Mouse (Mus musculus) adrenal gland, postnatal 36 days (tissue): ENCODE measurements around the gene Snx9. TPM values are rescaled to one million over a fixed set of nuclear protein-coding genes. Genes with fewer than 3 reads are reported as not detected.

Source experiments
- DNase-seq, 2 experiments: peaks; one replicate each; pipeline ENCODE4 v3.0.0; 2021; ENCODE audit warnings: mixed read lengths in 1 of 2
- total RNA-seq, 2 experiments: library from RNA; stranded (reverse); gene quantifications; 2 replicates each; pipeline ENCODE4 v1.2.3; 2021

Gene Snx9
- total RNA-seq, 2 experiments from 2014 or later = 49.7 to 57.2 TPM

GRCm38 (mm10) chr17:5845376-5845775 is 4.2 kb downstream of the Snx9 start:
- no peak for DNase-seq

DNA sequence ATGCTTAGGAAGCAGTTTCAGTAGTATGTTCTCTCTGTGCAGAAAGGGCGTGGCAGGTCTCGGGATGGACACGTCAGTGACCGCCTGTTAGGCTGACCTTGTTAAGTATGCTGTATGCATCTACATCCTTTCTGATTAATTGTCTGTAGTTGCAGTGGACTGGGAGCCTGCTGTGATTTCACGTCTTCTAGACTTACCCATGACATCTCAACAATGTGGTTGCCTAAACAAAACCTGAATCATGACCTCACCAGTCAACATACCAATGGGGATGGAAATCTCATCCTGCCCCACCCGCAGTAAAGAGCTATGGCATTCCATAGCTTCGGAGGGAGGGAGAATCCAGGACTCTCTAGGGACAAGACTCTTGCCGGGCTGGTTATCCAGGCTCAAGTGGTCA is 5.0 kb downstream of the Snx9 start:
- no peak for DNase-seq

DNA sequence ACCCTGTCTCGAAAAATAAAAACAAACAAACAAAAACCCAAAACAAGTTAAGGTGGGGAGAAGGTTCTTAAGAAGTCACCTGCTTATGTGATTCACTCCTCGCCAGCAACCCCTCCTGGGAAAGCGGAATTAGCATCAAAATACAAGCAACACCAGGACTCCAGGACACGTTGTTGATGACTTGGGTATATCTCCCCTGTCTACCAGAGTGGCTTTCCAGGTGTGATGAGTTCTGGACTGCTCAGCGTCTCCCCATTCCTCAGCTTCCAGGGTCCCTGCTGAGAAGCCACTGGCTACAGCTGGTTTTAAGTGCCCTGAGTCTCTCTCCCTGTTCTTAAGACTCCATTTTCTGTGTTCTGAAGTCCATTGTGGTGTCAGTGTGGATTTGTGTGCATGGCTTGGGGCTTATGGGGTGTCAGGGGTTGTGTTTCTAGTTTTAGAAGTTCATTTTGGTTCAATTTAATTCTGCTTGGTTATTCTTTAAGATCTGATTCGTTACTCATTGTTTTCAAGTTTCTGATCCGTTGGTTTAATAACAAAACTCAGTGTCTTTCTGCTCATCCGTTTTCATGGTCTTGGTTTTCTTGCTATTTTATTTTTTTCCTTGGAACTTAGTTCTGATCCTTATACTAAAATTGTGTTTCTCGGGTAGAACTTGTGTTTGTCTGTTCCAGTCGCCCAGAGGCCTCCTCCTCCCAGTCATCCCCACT is 7.7 kb downstream of the Snx9 start:
- DNase-seq = no peak

GRCm38 (mm10) chr17:5849421-5849910 is 8.3 kb downstream of the Snx9 start:
- peak; percentile 81 to 88 for DNase-seq

GRCm38 (mm10) chr17:5850031-5850430 is 8.9 kb downstream of the Snx9 start:
- DNase-seq = no peak

GRCm38 (mm10) chr17:5850476-5850875 is 9.3 kb downstream of the Snx9 start:
- no peak for DNase-seq

DNA sequence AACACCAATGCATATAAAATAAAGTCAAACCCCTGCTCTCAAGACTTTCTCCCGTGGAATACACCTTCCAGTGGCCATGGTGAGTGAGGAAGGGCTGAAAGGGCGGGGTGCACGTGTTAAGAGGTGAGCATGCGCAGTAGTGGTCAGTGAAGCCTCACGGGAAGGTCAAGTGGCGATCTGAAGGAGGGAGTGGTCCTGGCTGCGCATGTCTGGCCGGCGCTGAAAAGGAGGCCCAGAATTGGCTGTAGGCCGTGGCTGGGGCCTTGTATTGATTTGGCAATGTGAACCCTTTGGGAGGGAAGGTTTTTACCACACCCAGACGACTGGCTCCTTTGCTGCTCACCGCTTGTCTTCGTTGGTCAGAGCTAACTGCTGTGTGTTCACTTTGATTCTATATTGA is 12.8 kb downstream of the Snx9 start:
- DNase-seq = peak in 1 of 2 experiments; percentile 36

GRCm38 (mm10) chr17:5855560-5855959 is 14.4 kb downstream of the Snx9 start:
- no peak for DNase-seq

DNA sequence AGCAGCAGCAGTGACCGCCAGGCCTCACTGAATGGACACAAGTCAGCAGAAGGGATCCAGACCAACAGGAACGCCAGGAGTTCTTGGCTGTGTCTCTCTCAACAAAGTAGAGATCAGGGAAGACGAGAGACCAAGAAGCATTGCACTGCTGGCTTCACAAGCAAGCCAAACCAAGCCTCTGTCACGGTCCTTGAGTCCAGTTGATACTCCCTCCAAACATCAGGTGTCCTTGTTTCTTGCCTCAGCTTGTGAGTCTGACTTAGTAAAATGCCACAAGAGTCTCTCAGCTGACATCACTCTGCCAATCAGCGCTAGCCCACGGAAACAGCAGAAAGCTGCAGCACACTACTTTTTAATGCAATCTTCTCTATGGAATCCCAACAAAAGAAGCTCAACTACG is 15.3 kb downstream of the Snx9 start:
- peak in 1 of 2 experiments; percentile 21 for DNase-seq

- no peak for DNase-seq
Measured at GRCm38 (mm10) chr17:5857206-5857605, 16.1 kb downstream of the Snx9 start.

DNA sequence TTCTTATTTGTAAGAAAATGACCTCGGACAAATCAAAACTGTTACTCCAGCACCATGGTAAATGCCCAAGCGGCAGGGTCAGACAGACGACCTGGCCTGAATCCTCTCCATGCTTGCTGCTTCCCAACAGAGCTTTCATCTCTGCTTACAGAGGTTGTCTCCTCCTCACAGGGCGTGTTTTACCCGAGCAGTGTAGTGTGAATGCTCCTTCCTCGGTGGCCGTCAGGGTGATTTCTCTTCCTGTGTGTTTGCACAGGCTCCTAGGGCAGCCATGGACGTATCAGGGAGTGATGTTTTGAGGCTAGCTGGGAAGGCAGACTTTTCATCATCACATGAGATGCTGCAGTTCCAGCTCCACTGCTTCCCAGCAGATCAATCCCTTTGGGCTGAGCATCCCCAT is 17.1 kb downstream of the Snx9 start:
- DNase-seq = no peak

- no peak for DNase-seq
Measured at GRCm38 (mm10) chr17:5862285-5862684, 21.2 kb downstream of the Snx9 start.

GRCm38 (mm10) chr17:5862869-5863268 is 21.7 kb downstream of the Snx9 start:
- no peak for DNase-seq

GRCm38 (mm10) chr17:5863745-5864144 is 22.6 kb downstream of the Snx9 start:
- DNase-seq = no peak

DNA sequence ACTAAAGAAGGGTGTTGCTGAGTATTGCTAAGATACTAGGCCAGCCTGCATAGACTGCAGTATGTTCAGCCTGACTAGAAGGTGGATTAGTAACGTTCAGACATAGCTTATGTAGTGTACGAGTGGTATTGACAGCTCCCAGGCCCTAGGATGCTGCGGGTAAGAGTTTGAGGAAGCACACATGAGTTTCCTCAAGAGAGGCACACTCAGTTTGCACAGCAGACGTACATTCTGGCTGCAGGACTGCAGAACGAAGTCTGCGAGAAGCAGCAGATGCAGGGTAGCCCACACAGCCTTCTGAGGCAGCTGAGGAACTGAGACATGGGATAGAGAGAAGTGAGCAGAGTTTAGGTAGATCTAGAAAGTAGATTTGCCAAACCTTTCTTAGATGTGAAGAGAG is 26.3 kb downstream of the Snx9 start:
- DNase-seq = no peak

- peak in 1 of 2 experiments; percentile 20 for DNase-seq
Measured at GRCm38 (mm10) chr17:5868319-5869031, 27.3 kb downstream of the Snx9 start.

GRCm38 (mm10) chr17:5869461-5869860 is 28.3 kb downstream of the Snx9 start:
- DNase-seq = no peak

- DNase-seq = no peak
Measured at GRCm38 (mm10) chr17:5870002-5870401, 28.9 kb downstream of the Snx9 start.

DNA sequence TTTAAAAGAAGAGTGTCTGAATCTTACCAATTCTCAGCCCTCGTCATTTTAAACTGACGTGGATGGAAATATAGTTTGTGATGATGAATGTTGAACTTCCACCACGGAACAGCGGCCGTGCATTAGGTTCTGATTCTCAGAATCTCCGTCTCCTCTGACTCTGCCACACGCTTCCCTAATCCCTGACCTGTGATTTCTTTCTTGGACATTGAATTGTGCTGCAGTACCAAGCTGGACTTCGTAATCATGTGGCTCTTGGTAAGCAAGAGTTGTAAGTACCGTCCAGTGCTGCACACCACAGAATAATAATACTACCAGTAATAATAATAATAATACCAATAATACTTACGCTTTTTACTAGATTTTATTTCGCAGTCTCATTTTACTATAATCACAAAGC is 29.6 kb downstream of the Snx9 start:
- no peak for DNase-seq

DNA sequence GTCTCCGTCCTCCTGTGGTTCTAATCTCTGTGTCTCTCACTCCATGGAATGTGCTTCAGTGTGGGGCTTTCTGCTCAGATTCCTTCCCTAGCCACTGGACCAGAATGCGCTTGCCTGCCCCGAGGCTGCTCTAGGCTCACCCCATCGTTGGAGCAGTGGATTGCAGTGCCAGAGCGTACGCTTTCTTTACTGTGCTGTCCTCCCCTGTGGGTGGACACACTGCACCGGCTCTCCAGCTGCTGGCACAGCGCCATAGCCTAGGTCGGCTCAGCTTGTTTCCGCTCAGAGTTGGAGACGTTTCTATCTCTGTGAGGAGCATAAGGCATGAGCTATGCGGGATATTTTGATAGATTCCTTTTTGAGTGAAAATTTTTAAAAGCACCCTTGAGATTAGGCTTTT is 31.4 kb downstream of the Snx9 start:
- DNase-seq = peak; percentile 73 to 87

DNA sequence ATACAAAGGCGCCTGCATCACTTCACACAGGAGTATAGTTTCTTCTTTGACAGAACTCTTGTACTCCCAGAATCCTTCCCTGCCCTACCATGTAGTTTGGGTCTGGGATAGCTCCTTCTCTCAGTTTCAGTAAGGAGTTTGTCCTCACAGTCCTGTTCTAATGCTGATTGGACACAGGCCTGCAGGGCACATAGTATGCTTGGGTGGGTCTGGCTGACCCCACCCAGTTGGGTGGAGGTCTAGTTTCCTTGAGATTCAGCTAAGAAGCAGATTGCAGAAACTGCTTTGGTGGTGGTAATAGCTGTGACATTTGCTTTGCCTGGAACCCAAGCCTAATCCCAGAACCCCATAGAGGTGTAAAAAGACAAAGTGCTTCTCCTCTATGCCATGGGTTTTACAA is 33.4 kb downstream of the Snx9 start:
- no peak for DNase-seq

GRCm38 (mm10) chr17:5877611-5878157 is 36.6 kb downstream of the Snx9 start:
- DNase-seq = no peak

DNA sequence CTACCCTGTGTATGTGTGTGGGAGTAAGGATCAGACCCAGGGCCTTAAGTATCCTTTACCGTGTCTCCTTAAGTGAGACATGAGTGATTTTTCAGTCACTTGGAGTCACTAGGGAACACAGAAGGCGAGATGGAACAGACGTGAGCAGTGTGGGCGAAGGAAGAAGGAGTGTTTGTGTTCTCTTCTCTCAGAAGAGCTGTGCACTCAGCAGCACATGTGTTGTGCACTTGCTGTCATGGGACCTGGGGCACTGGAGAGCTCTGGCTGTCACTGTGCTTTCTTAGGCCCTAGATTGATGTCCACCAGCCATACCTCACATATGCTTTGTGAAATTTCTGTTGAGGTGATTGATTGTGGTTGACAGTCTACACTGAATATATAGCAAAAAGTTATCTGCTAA is 37.7 kb downstream of the Snx9 start:
- DNase-seq = no peak
